Mouse (Mus musculus) cerebellum, adult 2 months (tissue): Measurements from ENCODE around the gene Kif16b. TPM values are rescaled to one million over a fixed set of nuclear protein-coding genes. Genes with fewer than 3 reads are reported as not detected.

Experiments
- DNase-seq, 2 experiments: peaks; one replicate each; pipeline ENCODE4 v3.0.0; 2021
- H3K27ac ChIP-seq: fragments of 200-500 bp; 2 replicates; pipeline ENCODE4 v1.5.1; 2012; ENCODE audit warnings: low read length, control low read depth, inconsistent platforms; ENCODE audit not compliant: insufficient read depth
- H3K27me3 ChIP-seq: fragments of 200-500 bp; 2 replicates; pipeline ENCODE4 v1.6.1; 2012; ENCODE audit warnings: inconsistent platforms, mild to moderate bottlenecking, low read length, moderate library complexity; ENCODE audit not compliant: control insufficient read depth, insufficient read depth
- H3K4me1 ChIP-seq: fragments of 200-500 bp; 2 replicates; pipeline ENCODE4 v1.6.1; 2011; ENCODE audit warnings: low read length; ENCODE audit not compliant: control insufficient read depth, insufficient read depth
- H3K4me3 ChIP-seq: fragments of 200-500 bp; replicated peaks from 2 replicates; pipeline ENCODE3; 2011; ENCODE audit warnings: mild to moderate bottlenecking, low read depth, low read length, control low read depth; ENCODE audit not compliant: insufficient read depth
- CTCF ChIP-seq: fragments of 200-500 bp; IDR thresholded peaks from 2 replicates; pipeline ENCODE4 v1.5.1; 2011; ENCODE audit warnings: low read depth, mild to moderate bottlenecking, control low read depth, low read length, moderate library complexity, borderline replicate concordance; ENCODE audit not compliant: insufficient read depth
- POLR2A ChIP-seq: fragments of 200-500 bp; IDR thresholded peaks from 2 replicates; pipeline ENCODE4 v1.6.1; 2011; ENCODE audit warnings: low read length, control low read depth, borderline replicate concordance; ENCODE audit not compliant: insufficient read depth
- WGBS: fragments of 180-500 bp; shearing (Covaris S2); methylation state at CpG from one replicate; pipeline ENCODE4 v1.1.7; 2018; 5-methylcytosine and 5-hydroxymethylcytosine counted together
- polyA plus RNA-seq: library from polyadenylated mRNA; depleted of rRNA; stranded (reverse); fragments of >200 nt; gene quantifications from 2 replicates; pipeline ENCODE4 v1.2.3, GENCODE M21; 2012

Kif16b gene
- polyA plus RNA-seq, 1 experiment, result 7.5 TPM

DNA sequence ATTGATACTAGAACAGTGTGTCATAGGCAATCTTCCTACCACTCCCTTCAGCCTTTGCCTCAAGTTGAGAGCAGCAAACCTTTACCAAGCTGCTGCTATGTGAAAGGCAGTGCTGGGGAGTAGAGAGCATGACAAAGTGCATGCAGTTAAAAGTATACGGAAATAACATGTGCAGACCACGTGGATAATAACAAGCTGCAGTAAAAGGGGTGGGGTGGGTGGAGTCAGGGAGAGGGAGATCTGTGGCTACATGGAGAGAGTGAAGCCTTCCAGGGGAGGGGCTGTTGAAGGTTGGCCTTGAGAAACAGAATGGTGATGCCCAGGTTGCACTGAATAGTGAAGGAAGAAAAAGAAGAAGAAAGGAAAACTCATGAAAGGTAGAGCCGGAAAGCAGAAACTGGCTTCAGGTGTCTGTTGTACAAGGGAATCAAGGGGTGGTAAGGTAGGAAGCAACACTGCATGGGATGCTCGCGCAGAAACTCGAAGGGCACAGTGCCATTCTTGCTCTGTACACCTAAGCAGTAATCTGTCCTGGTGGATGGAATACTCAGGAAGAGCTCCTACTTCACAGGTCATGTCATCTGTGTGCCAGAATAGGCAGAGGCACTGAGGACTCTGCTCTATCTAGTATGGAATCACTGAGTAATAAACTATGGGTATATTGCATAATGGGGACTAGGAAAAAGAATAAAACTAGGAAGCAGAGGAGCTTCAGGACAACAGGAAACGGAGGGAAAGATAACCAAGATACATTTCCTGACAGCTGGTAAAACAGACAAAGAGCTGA is 176.9 kb downstream of the Kif16b start:
- H3K27me3 ChIP-seq, result no peaks in the 10 kb centered on the region
- no peak overlapping the region for H3K4me3 ChIP-seq
- no peaks in the 10 kb centered on the region for H3K4me1 ChIP-seq
- 88% methylated on average over 7 of the region's 7 CpGs for WGBS
- TF ChIP-seq POLR2A (no peak), CTCF (no peak)
- no peak overlapping the region for H3K27ac ChIP-seq
- no peak for DNase-seq

DNA sequence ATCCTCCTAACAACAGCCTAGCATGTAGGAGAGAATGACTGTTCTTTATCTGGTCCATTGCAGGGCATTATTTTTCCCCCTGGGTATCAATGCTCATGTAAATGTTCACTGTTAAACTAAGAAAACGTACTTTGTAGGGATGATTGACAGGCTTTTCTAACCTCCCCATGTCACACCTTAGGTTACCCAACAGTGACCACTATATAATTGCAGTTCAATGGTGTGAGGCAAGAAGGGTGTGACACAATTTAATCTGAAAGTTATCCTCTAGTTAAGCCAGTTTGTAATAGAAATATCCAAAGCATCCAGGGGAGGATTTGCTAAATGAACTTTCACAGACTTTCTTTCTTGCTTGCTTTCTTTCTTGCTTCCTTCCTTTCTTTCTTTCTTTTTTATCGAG is 181.2 kb downstream of the Kif16b start:
- H3K4me1 ChIP-seq, result no peaks in the 10 kb centered on the region
- WGBS, result 92% methylated on average over 2 of the region's 2 CpGs
- TF ChIP-seq CTCF (no peak), POLR2A (no peak)
- H3K27ac ChIP-seq, result no peak overlapping the region
- no peak for DNase-seq
- no peaks in the 10 kb centered on the region for H3K27me3 ChIP-seq
- no peak overlapping the region for H3K4me3 ChIP-seq

DNA sequence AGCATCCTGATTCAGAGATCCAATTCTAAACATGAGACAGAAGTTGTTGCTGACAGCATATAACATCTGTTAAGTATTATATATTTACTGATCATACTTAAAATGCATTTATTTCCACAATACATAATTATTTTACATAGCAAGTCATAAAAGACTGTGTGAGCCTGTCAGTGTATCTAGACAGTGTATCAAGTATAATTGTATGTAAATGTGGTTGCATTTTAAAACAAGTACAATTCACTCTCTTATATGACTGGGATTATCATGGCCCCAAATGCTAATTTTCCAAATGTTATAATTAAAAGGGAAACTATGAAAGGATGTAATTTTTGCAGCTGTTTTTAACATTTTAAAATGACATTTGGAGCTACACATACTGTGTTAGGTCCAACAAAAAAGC is 182.3 kb downstream of the Kif16b start:
- DNase-seq, result no peak
- TF ChIP-seq CTCF (no peak), POLR2A (no peak)
- no peak overlapping the region for H3K4me3 ChIP-seq
- no peak overlapping the region for H3K27ac ChIP-seq
- H3K27me3 ChIP-seq, result no peaks in the 10 kb centered on the region
- H3K4me1 ChIP-seq, result no peaks in the 10 kb centered on the region

DNA sequence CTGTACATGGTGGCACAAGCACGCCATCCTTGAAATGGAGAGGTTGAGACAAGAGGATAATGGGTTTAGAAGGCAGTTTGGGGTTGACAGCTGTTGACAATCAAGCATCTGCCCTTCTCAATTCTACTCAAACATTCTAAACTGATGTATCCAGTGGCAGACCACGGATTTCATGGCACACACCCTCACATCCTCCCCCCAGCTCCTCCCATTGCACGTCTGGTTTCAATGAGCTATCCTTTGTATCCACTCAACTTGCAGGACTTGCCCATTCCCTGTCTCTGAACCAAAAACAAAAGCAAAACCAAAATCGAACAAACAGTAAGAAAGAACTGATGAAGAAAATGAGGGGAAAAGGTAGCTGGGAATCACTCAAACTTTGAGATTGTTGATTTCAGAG is 183.7 kb downstream of the Kif16b start:
- no peaks in the 10 kb centered on the region for H3K4me1 ChIP-seq
- H3K27ac ChIP-seq, result no peak overlapping the region
- no peak for TF ChIP-seq POLR2A
- no peak for TF ChIP-seq CTCF
- 82% methylated on average over 4 of the region's 4 CpGs for WGBS
- H3K27me3 ChIP-seq, result no peaks in the 10 kb centered on the region
- no peak for DNase-seq
- H3K4me3 ChIP-seq, result no peak overlapping the region

DNA sequence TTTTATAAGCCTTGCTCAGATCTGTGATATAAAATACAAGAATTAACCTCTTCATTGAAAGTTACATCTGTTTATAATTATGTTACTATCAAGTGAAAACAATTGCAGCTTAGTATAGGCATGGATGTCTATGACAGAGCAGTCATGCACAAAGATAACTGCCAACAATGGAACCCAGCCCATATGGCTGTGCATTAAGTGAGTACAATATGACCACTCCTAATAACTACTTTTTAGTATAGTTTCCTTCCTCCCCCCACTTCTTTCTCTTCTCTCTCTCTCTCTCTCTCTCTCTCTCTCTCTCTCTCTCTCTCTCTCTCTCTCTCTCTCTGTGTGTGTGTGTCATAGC is 185.4 kb downstream of the Kif16b start:
- Histone ChIP-seq H3K4me3 (no peak overlapping the region), H3K27ac (no peak overlapping the region), H3K27me3 (no peaks in the 10 kb centered on the region), H3K4me1 (no peaks in the 10 kb centered on the region)
- no peak for DNase-seq
- TF ChIP-seq CTCF, result no peak
- no peak for TF ChIP-seq POLR2A

DNA sequence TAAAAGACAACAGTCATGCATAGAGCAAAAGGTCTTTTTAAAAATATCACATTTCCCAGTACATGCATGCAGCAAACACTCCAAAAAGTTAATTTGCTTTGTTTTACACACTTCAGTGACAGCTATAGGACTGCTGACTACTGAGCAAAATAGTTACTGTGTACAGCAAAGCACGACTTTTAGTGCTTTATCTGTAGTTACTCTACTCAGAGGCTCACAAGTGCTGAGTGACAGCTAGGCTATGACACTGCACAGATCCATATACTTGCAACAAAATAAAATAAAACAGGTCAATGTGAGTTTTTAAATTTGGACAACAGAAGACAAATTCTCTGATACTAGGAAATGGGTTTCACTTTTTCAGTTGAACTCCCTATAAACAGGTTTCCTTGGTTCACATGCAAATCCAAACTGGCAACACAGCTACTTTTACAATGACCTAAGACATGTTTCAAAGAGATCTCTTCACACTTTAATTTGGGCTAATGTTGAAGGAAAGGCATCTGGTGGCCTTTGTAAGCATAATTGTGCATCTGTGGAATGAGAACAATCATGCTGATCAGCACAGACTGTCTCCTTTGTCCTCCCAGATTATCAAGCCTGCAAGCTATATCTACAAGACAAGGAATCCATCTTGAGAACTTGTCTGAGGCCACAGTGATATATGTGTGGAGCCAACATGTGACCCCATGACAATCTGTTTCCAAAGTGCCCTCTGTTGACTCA is 186.0 kb downstream of the Kif16b start:
- 88% methylated on average over 1 of the region's 1 CpGs for WGBS
- TF ChIP-seq CTCF (no peak), POLR2A (no peak)
- DNase-seq, result no peak

DNA sequence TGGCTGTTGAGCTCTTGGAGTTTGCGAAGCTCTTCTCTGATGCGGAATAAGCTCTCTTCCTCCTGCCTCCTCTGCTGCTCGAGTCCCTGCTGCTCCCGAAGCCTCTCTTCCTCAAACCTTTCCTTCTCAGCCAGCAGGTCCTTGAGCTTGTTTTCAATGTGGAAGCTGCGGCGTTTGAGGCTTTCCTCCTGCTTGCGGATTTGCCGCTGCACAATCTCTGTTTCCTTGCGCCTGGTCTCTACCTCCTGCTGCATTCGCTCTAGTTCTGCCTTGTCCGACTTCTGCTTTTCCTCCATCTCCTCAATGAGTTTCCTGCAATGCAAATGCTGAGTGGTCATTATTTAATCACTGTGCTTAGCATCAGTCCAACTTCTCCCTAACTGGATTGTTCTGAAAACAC is 188.6 kb downstream of the Kif16b start:
- H3K4me3 ChIP-seq, result no peak overlapping the region
- DNase-seq, result no peak
- no peaks in the 10 kb centered on the region for H3K27me3 ChIP-seq
- TF ChIP-seq CTCF, result no peak
- TF ChIP-seq POLR2A, result no peak
- no peaks in the 10 kb centered on the region for H3K4me1 ChIP-seq
- H3K27ac ChIP-seq, result no peak overlapping the region
- WGBS, result 91% methylated on average over 11 of the region's 11 CpGs

More for the DNA sequence above, 186.0 kb downstream of the Kif16b start:
- H3K27me3 ChIP-seq, result no peaks in the 10 kb centered on the region
- H3K4me3 ChIP-seq, result no peak overlapping the region
- no peak overlapping the region for H3K27ac ChIP-seq
- no peaks in the 10 kb centered on the region for H3K4me1 ChIP-seq

DNA sequence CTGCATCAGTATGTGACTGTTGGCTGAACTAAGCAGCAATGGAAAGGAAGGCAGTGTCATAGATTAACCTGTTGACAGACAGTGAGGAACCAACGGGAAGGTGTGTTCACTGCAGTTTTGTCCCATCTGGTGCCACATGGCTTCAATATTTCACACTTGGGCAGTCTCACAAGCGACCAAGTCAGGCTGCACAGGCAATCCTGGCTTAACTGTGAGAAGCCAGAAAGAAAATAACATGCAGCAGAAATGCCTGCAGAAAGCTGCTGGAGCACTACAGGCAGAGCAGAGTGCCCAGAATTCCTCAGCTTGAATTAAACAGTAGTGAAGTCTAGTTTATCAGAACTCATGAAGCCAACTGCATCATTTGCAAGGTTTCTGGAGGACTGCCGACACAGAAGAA is 192.0 kb downstream of the Kif16b start:
- no peaks in the 10 kb centered on the region for H3K4me1 ChIP-seq
- H3K4me3 ChIP-seq, result no peak overlapping the region
- no peak overlapping the region for H3K27ac ChIP-seq
- 25% methylated on average over 3 of the region's 3 CpGs for WGBS
- H3K27me3 ChIP-seq, result no peaks in the 10 kb centered on the region
- TF ChIP-seq POLR2A, result no peak
- no peak for TF ChIP-seq CTCF
- peak; percentile 41 to 48 for DNase-seq
